Mouse (Mus musculus): ENCODE data around the gene Sumo3.
A peak's percentile ranks its signal among the peaks of the same experiment; 100 is the strongest.

Gene Sumo3

GRCm38 (mm10) chr10:77589749-77590148 lies 16.1 kb upstream of the Sumo3 start:
- DNase-seq = no peak

GRCm38 (mm10) chr10:77590812-77591211 lies 15.1 kb upstream of the Sumo3 start:
- peak; percentile 62 for DNase-seq

- peak; percentile 88 for DNase-seq
Observed at GRCm38 (mm10) chr10:77591546-77591945, 14.4 kb upstream of the Sumo3 start.

- DNase-seq = peak; percentile 65
Observed at GRCm38 (mm10) chr10:77596060-77596459, 9.8 kb upstream of the Sumo3 start.

- DNase-seq = no peak
Observed at GRCm38 (mm10) chr10:77603021-77603420, 2.9 kb upstream of the Sumo3 start.

GRCm38 (mm10) chr10:77604111-77604510 lies 1.8 kb upstream of the Sumo3 start:
- no peak for DNase-seq

- DNase-seq = no peak
Observed at GRCm38 (mm10) chr10:77604958-77605357, 939 bp upstream of the Sumo3 start.

- DNase-seq = no peak
Observed at GRCm38 (mm10) chr10:77605368-77605767, 529 bp upstream of the Sumo3 start.

GRCm38 (mm10) chr10:77606855-77607254 lies 958 bp downstream of the Sumo3 start:
- no peak for DNase-seq

GRCm38 (mm10) chr10:77607441-77607840 lies 1.5 kb downstream of the Sumo3 start:
- no peak for DNase-seq

- DNase-seq = no peak
Observed at GRCm38 (mm10) chr10:77608589-77608988, 2.7 kb downstream of the Sumo3 start.

GRCm38 (mm10) chr10:77610221-77610961 lies 4.5 kb downstream of the Sumo3 start:
- DNase-seq = no peak

- no peak for DNase-seq
Observed at GRCm38 (mm10) chr10:77613409-77613808, 7.5 kb downstream of the Sumo3 start.

GRCm38 (mm10) chr10:77615647-77616046 lies 9.8 kb downstream of the Sumo3 start:
- DNase-seq = no peak

GRCm38 (mm10) chr10:77616166-77616565 lies 10.3 kb downstream of the Sumo3 start:
- no peak for DNase-seq

- DNase-seq = no peak
Observed at GRCm38 (mm10) chr10:77616926-77617325, 11.0 kb downstream of the Sumo3 start.

- no peak for DNase-seq
Observed at GRCm38 (mm10) chr10:77621546-77621945, 15.6 kb downstream of the Sumo3 start.

GRCm38 (mm10) chr10:77622055-77622988 lies 16.4 kb downstream of the Sumo3 start, which contains the start of gene Ube2g2:
Ube2g2 (plus strand) TSS chr10:77622275.
- DNase-seq = peak; percentile 93

GRCm38 (mm10) chr10:77623069-77623492 lies 17.2 kb downstream of the Sumo3 start:
- peak; percentile 48 for DNase-seq

GRCm38 (mm10) chr10:77623639-77624400 lies 17.9 kb downstream of the Sumo3 start:
- no peak for DNase-seq

GRCm38 (mm10) chr10:77624570-77624995 lies 18.7 kb downstream of the Sumo3 start:
- DNase-seq = peak; percentile 58

GRCm38 (mm10) chr10:77626036-77626435 lies 20.1 kb downstream of the Sumo3 start:
- no peak for DNase-seq

- no peak for DNase-seq
Observed at GRCm38 (mm10) chr10:77626591-77626990, 20.7 kb downstream of the Sumo3 start.
